Mouse (Mus musculus) left cerebral cortex, adult 6 months (tissue): Measurements from ENCODE around the gene Mc1r. TPM values are rescaled to one million over a fixed set of nuclear protein-coding genes. Genes with fewer than 3 reads are reported as not detected.

ENCODE experiments used
- long read RNA-seq, 2 experiments: library from polyadenylated mRNA; unstranded; transcript quantifications; one replicate each; pipeline ENCODE4 v2.0.0; 2019 to 2020
- polyA plus RNA-seq: library from polyadenylated mRNA; unstranded; fragments of <200 nt; fragmentation: Nextera tagmentation; gene quantifications from 2 replicates; pipeline ENCODE4 v1.2.3, GENCODE M21; 2021

Gene Mc1r
- 0.04 TPM in 1 of 2 replicates, not detected in the other for polyA plus RNA-seq
- long read RNA-seq, experiment 1, result 0 reads
- long read RNA-seq, experiment 2, partial matches to known transcripts, result 0 of 1 reads
- long read RNA-seq, experiment 2, other reads (novel, unspliced or antisense), result 0 of 1 reads

DNA sequence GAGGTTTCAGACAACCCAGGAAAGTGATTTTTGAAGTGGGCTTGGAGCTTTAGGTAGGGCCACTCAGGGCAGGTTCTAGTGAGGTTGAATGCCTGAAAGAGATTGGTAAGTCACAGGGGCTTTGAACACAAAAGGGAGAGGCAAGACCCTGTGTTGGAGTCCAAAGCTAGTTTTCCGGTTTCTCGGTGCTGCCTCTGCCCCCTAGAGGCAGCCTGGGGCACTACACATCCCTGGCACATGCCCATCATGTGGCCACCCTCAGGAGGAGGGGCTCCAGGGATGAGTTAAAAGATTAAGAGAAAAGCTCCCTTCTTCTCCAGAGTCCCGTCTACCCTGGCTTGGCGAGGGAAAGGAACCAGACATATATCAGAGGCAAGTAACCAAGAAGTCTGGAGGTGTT is at the start of gene Mc1r:
Mc1r (plus strand) TSS at position 322 of the 400 bp plus-strand sequence.

DNA sequence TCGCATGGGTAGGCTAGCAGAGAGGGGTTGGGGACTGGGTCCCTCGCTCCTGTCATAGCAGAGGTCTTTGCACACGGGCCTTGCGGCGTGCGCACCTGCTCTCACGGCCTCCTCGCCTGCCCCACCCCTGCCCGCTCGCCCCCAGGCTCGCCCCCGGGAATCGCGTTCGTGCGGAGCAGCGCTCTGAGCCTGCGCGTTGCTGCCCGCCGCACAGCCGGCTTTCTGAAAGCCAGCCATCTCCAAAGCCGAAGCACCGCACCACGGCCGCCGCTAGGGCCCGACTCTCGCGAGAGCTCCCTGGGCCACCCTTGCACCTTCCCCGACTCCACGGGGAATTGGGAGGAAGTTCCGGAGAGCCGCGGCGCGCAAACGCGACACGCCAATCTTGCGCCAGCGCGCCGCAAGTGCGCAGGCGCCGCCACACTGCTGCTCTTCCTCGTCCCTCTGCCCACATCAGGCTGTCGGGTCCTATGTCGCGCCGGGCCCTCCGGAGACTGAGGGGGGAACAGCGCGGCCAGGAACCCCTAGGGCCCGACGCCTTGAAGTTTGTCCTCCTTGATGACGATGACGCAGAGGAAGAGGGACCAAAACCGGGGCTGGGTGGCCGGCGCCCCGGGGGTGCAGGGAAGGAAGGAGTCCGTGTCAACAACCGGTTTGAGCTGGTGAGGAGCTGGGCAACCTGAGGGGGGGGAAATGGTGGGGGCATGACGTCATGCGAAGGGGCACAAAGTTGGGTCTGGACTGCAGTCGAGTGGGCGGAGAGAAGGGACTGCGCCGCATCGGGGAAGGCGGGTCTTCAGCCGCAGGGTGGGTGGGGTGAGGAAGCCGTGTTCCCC is 33.3 kb upstream of the Mc1r start, which contains the start of gene Tcf25:
Tcf25 (plus strand) TSS at position 351 of the 836 bp plus-strand sequence.

DNA sequence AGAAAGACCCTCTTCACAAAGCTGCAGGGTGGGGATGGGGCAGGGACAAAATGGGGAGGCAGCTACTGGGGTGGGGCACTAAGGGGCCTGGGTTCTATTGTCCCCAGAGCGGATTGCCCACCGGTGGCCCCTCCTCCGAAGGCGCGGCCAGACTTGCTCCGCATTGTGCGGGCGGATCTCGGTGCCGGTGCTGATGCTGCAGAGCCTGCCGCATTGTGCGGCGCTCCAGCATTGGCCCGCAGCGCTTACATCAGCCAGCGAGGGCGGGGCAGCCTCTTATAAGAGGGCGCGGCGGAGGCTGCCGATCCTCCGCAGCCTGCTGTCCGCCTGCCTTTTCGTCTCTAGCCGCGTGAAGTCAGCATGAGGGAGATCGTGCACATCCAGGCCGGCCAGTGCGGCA is 4.3 kb downstream of the Mc1r start, which contains the start of gene Tubb3:
Tubb3 (plus strand) TSS at position 179 of the 400 bp plus-strand sequence.

DNA sequence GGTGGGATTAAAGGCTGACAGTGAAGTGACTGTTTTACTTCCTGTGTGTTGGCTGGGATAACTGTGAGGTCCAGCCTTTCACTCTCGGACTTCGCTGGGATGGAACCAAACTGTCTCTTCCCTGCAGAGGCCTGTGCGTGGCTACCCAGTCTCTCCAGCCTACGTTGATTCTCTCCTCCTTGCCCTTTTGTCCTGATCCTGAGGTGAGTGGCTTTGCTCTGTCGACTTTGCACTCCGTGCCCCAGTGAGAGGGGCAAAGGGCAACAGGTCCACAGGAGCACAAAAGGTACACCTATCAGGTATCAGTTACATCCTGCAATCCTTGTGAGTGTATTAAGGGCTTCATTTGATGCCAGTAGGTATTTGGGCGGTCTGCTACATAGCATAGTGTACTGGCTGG is 16.5 kb downstream of the Mc1r start, which contains the start of gene Def8:
Def8 (plus strand) TSS at position 87 of the 400 bp plus-strand sequence.

Other genes with a start within 250 kb of the Mc1r start
- gene Sult5a1, start 248.8 kb upstream of the Mc1r start, polyA plus RNA-seq, result 0.16 and 0.20 TPM in 2 replicates
- not detected in 2 replicates for gene Dpep1, start 220.9 kb upstream of the Mc1r start, polyA plus RNA-seq
- 94.3 and 139 TPM in 2 replicates for gene Chmp1a, start 194.3 kb upstream of the Mc1r start, polyA plus RNA-seq
- gene Spata33, start 194.3 kb upstream of the Mc1r start, polyA plus RNA-seq, result 8.6 and 9.6 TPM in 2 replicates
- 60.2 and 80.2 TPM in 2 replicates for gene Cdk10, start 182.3 kb upstream of the Mc1r start, polyA plus RNA-seq
- gene Spata2l, start 170.9 kb upstream of the Mc1r start, polyA plus RNA-seq, result 31.7 and 37.1 TPM in 2 replicates
- gene Zfp276, start 152.9 kb upstream of the Mc1r start, polyA plus RNA-seq, result 4.8 and 5.6 TPM in 2 replicates
- gene Vps9d1, start 152.8 kb upstream of the Mc1r start, polyA plus RNA-seq, result 20.4 and 31.0 TPM in 2 replicates
- 0.33 and 1.2 TPM in 2 replicates for gene Fanca, start 88.5 kb upstream of the Mc1r start, polyA plus RNA-seq
- 2.1 and 13.2 TPM in 2 replicates for gene Spire2, start 74.4 kb upstream of the Mc1r start, polyA plus RNA-seq
- 382 and 422 TPM in 2 replicates for gene Tcf25, start 33.4 kb upstream of the Mc1r start, polyA plus RNA-seq
- 469 and 502 TPM in 2 replicates for gene Tubb3, start 4.3 kb downstream of the Mc1r start, polyA plus RNA-seq
- gene Def8, start 16.4 kb downstream of the Mc1r start, polyA plus RNA-seq, result 12.6 and 13.2 TPM in 2 replicates
- gene Afg3l1, start 70.8 kb downstream of the Mc1r start, polyA plus RNA-seq, result 9.2 TPM in 2 replicates
- gene Dbndd1, start 108.4 kb downstream of the Mc1r start, polyA plus RNA-seq, result 22.2 and 23.9 TPM in 2 replicates
- gene Gas8, start 111.7 kb downstream of the Mc1r start, polyA plus RNA-seq, result 13.1 and 14.4 TPM in 2 replicates
- 3.6 and 5.7 TPM in 2 replicates for gene Rhou, start 246.8 kb downstream of the Mc1r start, polyA plus RNA-seq